Mouse (Mus musculus) C2C12 (cell line): Measurements from ENCODE around the gene Atf3. TPM values are rescaled to one million over a fixed set of nuclear protein-coding genes. Genes with fewer than 3 reads are reported as not detected.

Experiments used
- H3K27me3 ChIP-seq: one replicate; pipeline ENCODE4 v1.6.1; 2011; ENCODE audit not compliant: control insufficient read depth, insufficient read depth, insufficient read length
- H3K36me3 ChIP-seq: one replicate; pipeline ENCODE4 v1.6.1; 2011; ENCODE audit not compliant: control insufficient read depth, insufficient read depth
- H3K4me3 ChIP-seq: one replicate; pipeline ENCODE4 v1.5.1; 2011; ENCODE audit warnings: mild to moderate bottlenecking, control low read depth; ENCODE audit not compliant: poor library complexity, insufficient read depth, severe bottlenecking
- H3K79me2 ChIP-seq: one replicate; pipeline ENCODE4 v1.6.1; 2011; ENCODE audit not compliant: control insufficient read depth, insufficient read depth
- H3K79me3 ChIP-seq: one replicate; pipeline ENCODE4 v1.6.1; 2011; ENCODE audit warnings: low read depth, control low read depth
- H3ac ChIP-seq: one replicate; pipeline ENCODE3; 2011; ENCODE audit warnings: low read depth; ENCODE audit not compliant: control insufficient read depth, insufficient read length
- CEBPB ChIP-seq: IDR thresholded peaks from one replicate; pipeline ENCODE4 v1.6.1; 2011; ENCODE audit warnings: low read depth, mild to moderate bottlenecking, control low read depth, moderate library complexity
- CTCF ChIP-seq: IDR thresholded peaks from one replicate; pipeline ENCODE4 v1.5.1; 2011; ENCODE audit not compliant: control insufficient read depth, insufficient read depth, insufficient read length
- FOSL1 ChIP-seq: IDR thresholded peaks from one replicate; pipeline ENCODE4 v1.8.0; 2011; ENCODE audit warnings: mild to moderate bottlenecking, low read length; ENCODE audit not compliant: poor library complexity, insufficient read depth, severe bottlenecking
- MAX ChIP-seq: IDR thresholded peaks from one replicate; pipeline ENCODE4 v1.6.1; 2011; ENCODE audit warnings: mild to moderate bottlenecking, control low read depth
- MYOD1 ChIP-seq: IDR thresholded peaks from one replicate; pipeline ENCODE4 v1.6.1; 2011; ENCODE audit warnings: low read depth; ENCODE audit not compliant: control insufficient read depth, insufficient read length
- MYOG ChIP-seq: IDR thresholded peaks from one replicate; pipeline ENCODE4 v1.6.1; 2011; ENCODE audit not compliant: control insufficient read depth, insufficient read length; ENCODE audit errors: extremely low read depth
- USF1 ChIP-seq: IDR thresholded peaks from one replicate; pipeline ENCODE4 v1.6.1; 2011; ENCODE audit warnings: low read depth, mild to moderate bottlenecking, control low read depth, moderate library complexity
- polyA plus RNA-seq: library from polyadenylated mRNA; unstranded; fragments of >200 nt; fragmentation: generic; extraction: Trizol; gene quantifications from one replicate; pipeline ENCODE4 v1.2.1, GENCODE M21; 2012; ENCODE audit warnings: missing spikeins

Atf3 gene
- polyA plus RNA-seq, 1 experiment, result 1.4 TPM

- Histone ChIP-seq H3K4me3 (no peak overlapping the region), H3K36me3 (no peaks in the 10 kb centered on the region), H3K27me3 (no peaks in the 10 kb centered on the region), H3ac (no peak overlapping the region), H3K79me3 (no peaks in the 10 kb centered on the region), H3K79me2 (no peaks in the 10 kb centered on the region)
- TF ChIP-seq FOSL1 (no peak), MAX (no peak), MYOD1 (no peak), CTCF (no peak), USF1 (no peak), MYOG (no peak), CEBPB (no peak)
These were observed 35.8 kb upstream of the Atf3 start for GRCm38 (mm10) chr1:191253636-191254035.

- Histone ChIP-seq H3K36me3 (no peaks in the 10 kb centered on the region), H3K4me3 (no peak overlapping the region), H3K27me3 (no peaks in the 10 kb centered on the region), H3K79me3 (no peaks in the 10 kb centered on the region), H3K79me2 (no peaks in the 10 kb centered on the region), H3ac (no peak overlapping the region)
- TF ChIP-seq MYOD1, result no peak
- TF ChIP-seq MYOG, result no peak
- no peak for TF ChIP-seq CTCF
- no peak for TF ChIP-seq MAX
- no peak for TF ChIP-seq FOSL1
- TF ChIP-seq USF1, result no peak
- TF ChIP-seq CEBPB, result no peak
These were observed 32.1 kb upstream of the Atf3 start for GRCm38 (mm10) chr1:191249975-191250374.

- no peaks in the 10 kb centered on the region for H3K79me2 ChIP-seq
- no peaks in the 10 kb centered on the region for H3K79me3 ChIP-seq
- H3ac ChIP-seq, result no peak overlapping the region
- H3K36me3 ChIP-seq, result no peaks in the 10 kb centered on the region
- no peaks in the 10 kb centered on the region for H3K27me3 ChIP-seq
- TF ChIP-seq CTCF (no peak), MYOD1 (no peak), MYOG (no peak), CEBPB (no peak), USF1 (no peak), FOSL1 (no peak), MAX (no peak)
- no peak overlapping the region for H3K4me3 ChIP-seq
These were observed 30.6 kb upstream of the Atf3 start for GRCm38 (mm10) chr1:191248423-191248822.

GRCm38 (mm10) chr1:191247561-191247960 is 29.7 kb upstream of the Atf3 start:
- no peak overlapping the region for H3ac ChIP-seq
- no peaks in the 10 kb centered on the region for H3K79me3 ChIP-seq
- no peaks in the 10 kb centered on the region for H3K27me3 ChIP-seq
- no peak overlapping the region for H3K4me3 ChIP-seq
- TF ChIP-seq FOSL1 (no peak), MAX (no peak), MYOG (no peak), USF1 (no peak), MYOD1 (no peak), CEBPB (no peak), CTCF (no peak)
- no peaks in the 10 kb centered on the region for H3K79me2 ChIP-seq
- no peaks in the 10 kb centered on the region for H3K36me3 ChIP-seq

GRCm38 (mm10) chr1:191243855-191244254 is 26.0 kb upstream of the Atf3 start:
- TF ChIP-seq FOSL1 (no peak), MYOD1 (no peak), CTCF (no peak), MYOG (no peak), CEBPB (no peak), MAX (no peak), USF1 (no peak)
- Histone ChIP-seq H3ac (no peak overlapping the region), H3K27me3 (no peaks in the 10 kb centered on the region), H3K79me3 (no peaks in the 10 kb centered on the region), H3K36me3 (no peaks in the 10 kb centered on the region), H3K4me3 (no peak overlapping the region), H3K79me2 (no peaks in the 10 kb centered on the region)

GRCm38 (mm10) chr1:191242065-191242698 is 24.3 kb upstream of the Atf3 start:
- TF ChIP-seq MYOD1 (no peak), MAX (no peak), CTCF (no peak), USF1 (no peak), FOSL1 (no peak), CEBPB (no peak), MYOG (no peak)
- Histone ChIP-seq H3K79me2 (no peaks in the 10 kb centered on the region), H3ac (no peak overlapping the region), H3K36me3 (no peaks in the 10 kb centered on the region), H3K27me3 (no peaks in the 10 kb centered on the region), H3K79me3 (no peaks in the 10 kb centered on the region), H3K4me3 (no peak overlapping the region)
